Mouse (Mus musculus): Measurements from ENCODE around the gene Cyth4. TPM values are rescaled to one million over a fixed set of nuclear protein-coding genes. Genes with fewer than 3 reads are reported as not detected.

Gene Cyth4
- polyA plus RNA-seq, 1 experiment from 2014 or later: 2.0 TPM

DNA sequence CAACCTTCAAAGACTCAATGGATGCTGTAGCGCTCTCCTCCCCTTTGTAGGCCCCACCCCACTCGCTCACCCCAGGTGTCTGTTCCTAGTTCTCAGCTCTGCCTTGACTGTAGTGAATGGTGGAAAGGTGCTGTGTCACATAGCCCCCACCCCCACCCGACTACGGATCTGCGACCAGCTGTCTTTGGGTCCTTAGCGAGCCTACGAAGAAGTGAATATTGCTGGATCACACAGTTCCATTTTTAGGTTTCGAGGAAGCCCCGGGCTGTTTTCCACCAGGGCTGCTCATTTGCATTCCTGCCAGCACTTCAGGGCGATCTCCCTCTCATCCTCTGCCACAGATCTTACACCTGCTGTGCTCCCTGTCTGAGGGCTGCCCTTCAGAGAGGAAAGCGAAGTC is 13.5 kb upstream of the Cyth4 start:
- H3K27ac ChIP-seq (ENCODE audit: low read depth, low read length): no peak overlapping the region
- H3K4me1 ChIP-seq (ENCODE audit: control insufficient read depth, insufficient read depth, low read length): peaks cover 13% of the 10 kb centered on the region
- no peak for ATAC-seq (ENCODE audit: low read depth)
- no peaks in the 10 kb centered on the region for H3K9me3 ChIP-seq (ENCODE audit: control insufficient read depth, low read length)
- no peaks in the 10 kb centered on the region for H3K36me3 ChIP-seq (ENCODE audit: control insufficient read depth, insufficient read depth, low read length)
- no peak overlapping the region for H3K4me3 ChIP-seq (ENCODE audit: low read depth, low read length)
- 17% methylated on average over 11 of the region's 11 CpGs for WGBS
- H3K4me2 ChIP-seq (ENCODE audit: low read depth, low read length): no peak overlapping the region
- H3K9ac ChIP-seq (replicated peaks; ENCODE audit: low read depth, low read length): no peak overlapping the region
- no peaks in the 10 kb centered on the region for H3K27me3 ChIP-seq (ENCODE audit: control insufficient read depth, insufficient read depth, low read length)

DNA sequence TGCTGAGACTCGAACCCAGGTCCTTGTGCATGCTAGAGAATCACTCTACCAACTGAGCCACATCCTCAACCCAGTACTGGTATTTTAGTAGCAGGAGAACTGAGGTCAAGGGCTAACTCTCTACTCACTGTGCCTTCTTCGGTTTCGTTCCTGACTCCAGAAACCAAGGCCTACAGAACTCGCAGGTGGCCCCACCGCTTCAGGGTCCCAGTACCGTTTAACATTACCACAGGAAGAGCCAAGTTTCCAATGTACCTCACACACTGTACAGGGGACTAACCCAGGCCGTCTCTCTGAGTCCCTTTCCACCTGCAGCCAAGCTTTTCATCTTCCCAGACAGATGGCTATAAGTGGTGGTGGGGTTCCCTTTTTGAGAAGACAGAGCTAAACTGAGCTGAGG is 11.4 kb upstream of the Cyth4 start:
- no peak overlapping the region for H3K4me2 ChIP-seq (ENCODE audit: low read depth, low read length)
- no peak overlapping the region for H3K27ac ChIP-seq (ENCODE audit: low read depth, low read length)
- no peaks in the 10 kb centered on the region for H3K27me3 ChIP-seq (ENCODE audit: control insufficient read depth, insufficient read depth, low read length)
- H3K36me3 ChIP-seq (ENCODE audit: control insufficient read depth, insufficient read depth, low read length): no peaks in the 10 kb centered on the region
- no peak overlapping the region for H3K9ac ChIP-seq (replicated peaks; ENCODE audit: low read depth, low read length)
- H3K4me3 ChIP-seq (ENCODE audit: low read depth, low read length): no peak overlapping the region
- no peaks in the 10 kb centered on the region for H3K9me3 ChIP-seq (ENCODE audit: control insufficient read depth, low read length)
- WGBS: 92% methylated on average over 7 of the region's 7 CpGs
- ATAC-seq (ENCODE audit: low read depth): no peak
- peaks cover 9% of the 10 kb centered on the region for H3K4me1 ChIP-seq (ENCODE audit: control insufficient read depth, insufficient read depth, low read length)

DNA sequence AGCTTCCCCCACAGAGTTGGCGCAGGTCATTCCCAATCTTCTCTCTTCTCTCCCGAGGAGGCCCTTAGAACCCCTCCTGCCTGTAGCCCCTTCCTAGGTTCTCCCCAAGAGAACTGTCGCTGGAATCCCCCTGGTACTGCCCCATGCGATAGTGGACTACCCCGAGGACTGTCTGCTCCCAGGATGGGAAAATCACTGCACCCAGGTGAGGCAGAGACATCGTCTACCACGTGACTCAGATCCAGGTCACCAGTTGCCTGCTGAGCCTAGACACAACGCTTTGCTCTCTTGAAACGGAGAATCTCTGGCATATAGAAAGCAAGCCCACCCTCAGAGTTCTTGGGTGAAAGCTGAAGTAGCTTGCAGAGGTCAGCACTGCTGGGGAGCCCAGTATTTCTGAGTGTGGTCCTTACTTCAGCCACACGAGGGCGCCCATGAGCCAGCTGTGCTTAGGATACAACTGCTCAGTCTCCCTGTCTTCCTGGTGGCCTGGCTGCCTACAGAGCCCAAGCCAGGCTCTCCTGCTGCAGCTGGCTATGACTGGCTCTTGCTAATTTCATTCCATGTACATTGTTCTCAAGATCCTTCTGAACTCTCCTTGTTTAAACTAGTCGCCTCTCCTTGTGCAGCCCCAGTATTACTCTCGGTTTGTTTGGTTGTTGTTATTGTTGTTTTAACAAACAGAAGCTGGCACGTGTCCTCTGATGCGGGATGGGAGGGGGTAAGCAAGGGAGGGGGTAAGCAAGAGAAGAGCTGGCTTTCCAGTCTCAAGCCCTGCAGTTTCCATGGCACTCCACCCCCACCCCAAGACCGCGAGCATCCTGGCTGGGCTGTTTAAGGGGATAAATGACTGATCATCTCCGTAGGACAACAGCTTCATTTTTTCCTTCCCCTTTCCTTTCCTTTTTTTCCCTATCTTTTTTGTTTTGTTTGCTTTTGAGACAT is 9.5 kb upstream of the Cyth4 start:
- H3K36me3 ChIP-seq (ENCODE audit: control insufficient read depth, insufficient read depth, low read length): no peaks in the 10 kb centered on the region
- no peaks in the 10 kb centered on the region for H3K4me1 ChIP-seq (ENCODE audit: control insufficient read depth, insufficient read depth, low read length)
- H3K27me3 ChIP-seq (ENCODE audit: control insufficient read depth, insufficient read depth, low read length): no peaks in the 10 kb centered on the region
- no peak overlapping the region for H3K9ac ChIP-seq (replicated peaks; ENCODE audit: low read depth, low read length)
- no peaks in the 10 kb centered on the region for H3K9me3 ChIP-seq (ENCODE audit: control insufficient read depth, low read length)
- 58% methylated on average over 18 of the region's 18 CpGs for WGBS
- no peak overlapping the region for H3K27ac ChIP-seq (ENCODE audit: low read depth, low read length)
- no peak overlapping the region for H3K4me2 ChIP-seq (ENCODE audit: low read depth, low read length)
- no peak overlapping the region for H3K4me3 ChIP-seq (ENCODE audit: low read depth, low read length)
- peak; percentile 84 for ATAC-seq (ENCODE audit: low read depth)

DNA sequence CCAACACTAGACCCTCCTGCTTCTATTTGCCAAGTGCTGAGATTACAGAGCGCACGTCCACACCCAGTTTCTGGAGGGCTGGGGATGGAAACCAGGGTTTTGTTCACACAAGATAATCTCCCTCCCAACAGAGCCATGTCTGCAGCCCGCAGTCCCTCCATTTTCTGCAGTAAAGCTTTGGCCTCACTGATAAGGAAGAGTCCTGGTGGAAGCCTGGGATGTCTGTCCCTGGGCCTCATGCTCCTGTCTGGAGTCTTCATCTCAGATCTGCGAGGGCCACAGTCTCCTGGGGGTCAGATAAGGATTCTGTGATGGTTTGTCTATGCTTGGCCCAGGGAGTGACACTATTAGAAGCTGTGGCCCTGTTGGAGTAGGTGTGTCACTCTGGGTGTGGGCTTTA is 8.8 kb upstream of the Cyth4 start:
- no peak overlapping the region for H3K27ac ChIP-seq (ENCODE audit: low read depth, low read length)
- H3K9me3 ChIP-seq (ENCODE audit: control insufficient read depth, low read length): no peaks in the 10 kb centered on the region
- no peak overlapping the region for H3K4me3 ChIP-seq (ENCODE audit: low read depth, low read length)
- H3K36me3 ChIP-seq (ENCODE audit: control insufficient read depth, insufficient read depth, low read length): no peaks in the 10 kb centered on the region
- no peak overlapping the region for H3K9ac ChIP-seq (replicated peaks; ENCODE audit: low read depth, low read length)
- WGBS: 89% methylated on average over 4 of the region's 4 CpGs
- H3K27me3 ChIP-seq (ENCODE audit: control insufficient read depth, insufficient read depth, low read length): no peaks in the 10 kb centered on the region
- no peak overlapping the region for H3K4me2 ChIP-seq (ENCODE audit: low read depth, low read length)
- no peaks in the 10 kb centered on the region for H3K4me1 ChIP-seq (ENCODE audit: control insufficient read depth, insufficient read depth, low read length)
- no peak for ATAC-seq (ENCODE audit: low read depth)

DNA sequence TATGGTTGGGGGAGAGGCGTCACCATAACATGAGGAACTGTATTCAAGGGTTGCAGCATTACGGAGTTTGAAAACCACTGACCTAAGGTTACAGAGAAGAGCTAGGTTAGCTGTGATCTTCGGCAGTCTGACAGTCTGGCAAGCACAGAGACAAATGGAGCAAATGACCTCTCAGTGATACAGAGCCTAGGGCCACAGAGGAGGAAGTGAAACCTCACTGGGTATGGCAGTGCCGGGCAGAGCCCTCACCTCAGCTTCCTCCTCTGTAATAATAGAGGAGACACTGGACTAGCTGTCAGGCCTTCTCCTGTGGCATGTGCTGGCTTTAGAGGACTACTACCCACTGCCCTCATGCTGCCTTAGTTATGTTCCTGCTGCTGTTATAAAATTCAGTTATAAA is 7.9 kb upstream of the Cyth4 start:
- 91% methylated on average over 4 of the region's 4 CpGs for WGBS
- Histone ChIP-seq H3K4me3 (ENCODE audit: low read depth, low read length) (no peak overlapping the region), H3K36me3 (ENCODE audit: control insufficient read depth, insufficient read depth, low read length) (no peaks in the 10 kb centered on the region), H3K4me2 (ENCODE audit: low read depth, low read length) (no peak overlapping the region), H3K9me3 (ENCODE audit: control insufficient read depth, low read length) (no peaks in the 10 kb centered on the region), H3K27me3 (ENCODE audit: control insufficient read depth, insufficient read depth, low read length) (no peaks in the 10 kb centered on the region), H3K4me1 (ENCODE audit: control insufficient read depth, insufficient read depth, low read length) (no peaks in the 10 kb centered on the region), H3K27ac (ENCODE audit: low read depth, low read length) (no peak overlapping the region), H3K9ac (replicated peaks; ENCODE audit: low read depth, low read length) (no peak overlapping the region)
- no peak for ATAC-seq (ENCODE audit: low read depth)

DNA sequence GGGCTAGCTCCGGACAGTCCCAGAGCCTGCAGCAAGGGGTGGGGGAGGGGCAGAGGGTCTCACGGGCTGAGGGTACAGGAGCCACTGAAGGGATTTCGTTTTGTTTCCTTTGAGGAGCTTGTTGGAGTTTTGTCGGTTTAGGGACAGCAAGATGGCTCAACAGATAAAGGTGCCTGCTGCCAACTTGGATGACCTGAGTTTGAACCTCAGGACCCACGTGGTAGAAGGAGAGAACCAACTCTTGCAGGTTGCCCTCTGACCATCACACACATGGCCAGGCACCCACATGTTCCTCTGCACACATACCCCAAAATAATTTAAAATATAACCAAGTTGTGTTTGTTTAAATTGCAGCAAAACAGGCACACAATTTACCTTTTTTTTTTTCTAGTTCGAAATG is 6.9 kb upstream of the Cyth4 start:
- H3K9me3 ChIP-seq (ENCODE audit: control insufficient read depth, low read length): no peaks in the 10 kb centered on the region
- H3K4me2 ChIP-seq (ENCODE audit: low read depth, low read length): no peak overlapping the region
- H3K36me3 ChIP-seq (ENCODE audit: control insufficient read depth, insufficient read depth, low read length): no peaks in the 10 kb centered on the region
- H3K9ac ChIP-seq (replicated peaks; ENCODE audit: low read depth, low read length): no peak overlapping the region
- ATAC-seq (ENCODE audit: low read depth): no peak
- no peak overlapping the region for H3K4me3 ChIP-seq (ENCODE audit: low read depth, low read length)
- no peaks in the 10 kb centered on the region for H3K4me1 ChIP-seq (ENCODE audit: control insufficient read depth, insufficient read depth, low read length)
- WGBS: 83% methylated on average over 6 of the region's 6 CpGs
- no peaks in the 10 kb centered on the region for H3K27me3 ChIP-seq (ENCODE audit: control insufficient read depth, insufficient read depth, low read length)
- H3K27ac ChIP-seq (ENCODE audit: low read depth, low read length): no peak overlapping the region

DNA sequence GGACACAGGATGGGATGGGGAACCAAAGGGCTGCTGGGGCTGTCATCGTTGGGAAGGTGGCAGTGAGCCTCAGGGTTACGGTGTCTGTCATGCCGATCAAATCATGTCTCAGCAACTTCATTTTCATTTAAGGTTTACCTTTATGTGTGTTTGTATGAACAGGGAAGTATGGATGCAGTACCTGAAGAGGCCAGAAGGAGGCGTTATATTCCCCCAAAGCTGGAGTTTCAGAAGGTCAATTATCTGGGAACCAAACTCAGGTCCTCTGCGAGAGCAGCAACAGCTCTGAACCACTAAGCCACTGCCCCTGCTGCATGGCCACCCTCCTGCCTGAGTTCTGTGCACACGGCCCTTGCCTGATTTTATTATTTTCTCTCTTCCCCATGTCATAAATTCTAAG is 6.1 kb upstream of the Cyth4 start:
- H3K27me3 ChIP-seq (ENCODE audit: control insufficient read depth, insufficient read depth, low read length): no peaks in the 10 kb centered on the region
- no peak overlapping the region for H3K27ac ChIP-seq (ENCODE audit: low read depth, low read length)
- no peaks in the 10 kb centered on the region for H3K9me3 ChIP-seq (ENCODE audit: control insufficient read depth, low read length)
- no peaks in the 10 kb centered on the region for H3K4me1 ChIP-seq (ENCODE audit: control insufficient read depth, insufficient read depth, low read length)
- no peak overlapping the region for H3K4me2 ChIP-seq (ENCODE audit: low read depth, low read length)
- no peak overlapping the region for H3K9ac ChIP-seq (replicated peaks; ENCODE audit: low read depth, low read length)
- H3K4me3 ChIP-seq (ENCODE audit: low read depth, low read length): no peak overlapping the region
- WGBS: 82% methylated on average over 6 of the region's 6 CpGs
- no peaks in the 10 kb centered on the region for H3K36me3 ChIP-seq (ENCODE audit: control insufficient read depth, insufficient read depth, low read length)
- ATAC-seq (ENCODE audit: low read depth): no peak

DNA sequence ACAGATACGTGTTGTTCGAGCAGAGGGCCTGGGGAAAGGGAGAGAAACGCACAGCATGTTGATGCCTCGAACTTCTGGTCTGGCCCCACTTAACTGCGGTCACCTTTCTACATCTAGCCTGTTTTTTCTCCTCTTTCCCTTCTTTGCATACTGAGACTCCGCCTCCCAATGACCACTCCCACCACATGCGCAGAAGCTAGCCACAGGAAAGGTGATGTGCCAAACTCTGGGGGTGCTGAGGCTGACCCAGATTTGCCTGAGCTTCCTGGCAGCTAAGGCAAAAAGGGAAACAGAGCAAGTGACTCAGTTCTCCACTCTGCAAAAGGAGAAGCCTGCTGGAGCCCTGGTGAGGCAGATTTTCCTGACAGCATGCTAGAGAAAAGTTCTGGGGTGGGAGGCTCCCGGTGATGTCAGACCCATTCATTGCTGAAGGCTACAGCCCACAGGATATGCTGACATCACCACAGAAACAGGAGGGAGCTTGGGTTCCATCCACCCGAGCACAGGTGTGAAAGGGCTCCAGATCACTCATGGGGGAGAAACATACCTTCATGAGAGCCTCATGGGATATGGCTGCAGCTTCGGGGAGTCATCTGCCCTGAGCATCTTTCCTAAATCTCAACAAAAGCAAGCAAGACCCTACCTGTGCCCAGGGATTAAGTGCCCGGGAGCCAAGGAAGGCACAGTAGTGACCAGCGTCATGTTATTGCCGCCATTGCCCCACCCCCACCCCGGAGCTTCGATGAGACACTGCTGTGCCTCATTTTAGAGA is 5.0 kb upstream of the Cyth4 start:
- no peak overlapping the region for H3K4me2 ChIP-seq (ENCODE audit: low read depth, low read length)
- H3K4me1 ChIP-seq (ENCODE audit: control insufficient read depth, insufficient read depth, low read length): no peaks in the 10 kb centered on the region
- no peak for ATAC-seq (ENCODE audit: low read depth)
- 68% methylated on average over 15 of the region's 15 CpGs for WGBS
- H3K36me3 ChIP-seq (ENCODE audit: control insufficient read depth, insufficient read depth, low read length): no peaks in the 10 kb centered on the region
- no peak overlapping the region for H3K27ac ChIP-seq (ENCODE audit: low read depth, low read length)
- no peak overlapping the region for H3K9ac ChIP-seq (replicated peaks; ENCODE audit: low read depth, low read length)
- H3K27me3 ChIP-seq (ENCODE audit: control insufficient read depth, insufficient read depth, low read length): no peaks in the 10 kb centered on the region
- no peaks in the 10 kb centered on the region for H3K9me3 ChIP-seq (ENCODE audit: control insufficient read depth, low read length)
- H3K4me3 ChIP-seq (ENCODE audit: low read depth, low read length): no peak overlapping the region

DNA sequence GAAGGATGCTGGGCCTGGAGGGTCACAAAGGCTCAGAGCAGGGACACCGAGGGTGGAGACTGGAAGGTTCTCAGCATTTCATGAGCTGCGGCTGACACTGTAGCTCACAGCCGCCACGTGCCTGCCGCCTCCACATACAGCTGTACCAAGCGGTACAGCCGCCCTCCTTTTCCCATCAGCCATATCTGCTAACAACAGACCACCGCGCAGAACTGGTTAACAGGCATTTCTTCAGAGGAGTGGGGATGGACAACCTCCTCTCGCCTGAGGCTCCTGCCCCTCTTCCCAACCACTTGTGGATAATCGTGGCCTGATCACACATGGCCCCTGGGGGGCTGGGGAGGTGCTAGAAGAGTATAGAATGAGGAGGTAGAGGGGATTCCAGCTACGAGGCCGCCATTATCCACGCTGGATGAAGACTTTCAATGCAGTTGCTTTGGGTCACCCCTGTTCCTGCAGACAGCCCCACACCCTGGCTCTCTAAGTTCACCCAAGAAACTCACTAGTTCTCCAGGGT is 4.3 kb upstream of the Cyth4 start:
- Histone ChIP-seq H3K4me2 (ENCODE audit: low read depth, low read length) (no peak overlapping the region), H3K4me1 (ENCODE audit: control insufficient read depth, insufficient read depth, low read length) (no peaks in the 10 kb centered on the region), H3K27me3 (ENCODE audit: control insufficient read depth, insufficient read depth, low read length) (no peaks in the 10 kb centered on the region), H3K9me3 (ENCODE audit: control insufficient read depth, low read length) (no peaks in the 10 kb centered on the region), H3K4me3 (ENCODE audit: low read depth, low read length) (no peak overlapping the region), H3K9ac (replicated peaks; ENCODE audit: low read depth, low read length) (no peak overlapping the region), H3K27ac (ENCODE audit: low read depth, low read length) (no peak overlapping the region), H3K36me3 (ENCODE audit: control insufficient read depth, insufficient read depth, low read length) (no peaks in the 10 kb centered on the region)
- WGBS: 82% methylated on average over 14 of the region's 14 CpGs
- ATAC-seq (ENCODE audit: low read depth): no peak

Data from neural tube, embryonic 14.5 days (tissue).